Mouse (Mus musculus): ENCODE measurements around the gene Atp1a3.

The Atp1a3 gene

GRCm38 (mm10) chr7:25003820-25004388 lies 1.9 kb downstream of the Atp1a3 start:
- no peak for DNase-seq (ENCODE audit: low read depth)

- DNase-seq (ENCODE audit: low read depth) = no peak
Measured at GRCm38 (mm10) chr7:25003291-25003690, 2.5 kb downstream of the Atp1a3 start.

- DNase-seq (ENCODE audit: low read depth) = peak; percentile 46
Measured at GRCm38 (mm10) chr7:25000711-25001110, 5.0 kb downstream of the Atp1a3 start.

GRCm38 (mm10) chr7:25000211-25000610 lies 5.5 kb downstream of the Atp1a3 start:
- peak; percentile 32 for DNase-seq (ENCODE audit: low read depth)

- DNase-seq (ENCODE audit: low read depth) = no peak
Measured at GRCm38 (mm10) chr7:24993081-24993480, 12.7 kb downstream of the Atp1a3 start.

GRCm38 (mm10) chr7:24990478-24990877 lies 15.3 kb downstream of the Atp1a3 start:
- no peak for DNase-seq (ENCODE audit: low read depth)

- DNase-seq (ENCODE audit: low read depth) = no peak
Measured at GRCm38 (mm10) chr7:24987941-24988340, 17.8 kb downstream of the Atp1a3 start.

- no peak for DNase-seq (ENCODE audit: low read depth)
Measured at GRCm38 (mm10) chr7:24985799-24986198, 20.0 kb downstream of the Atp1a3 start.

- DNase-seq (ENCODE audit: low read depth) = no peak
Measured at GRCm38 (mm10) chr7:24984307-24984706, 21.5 kb downstream of the Atp1a3 start.

- DNase-seq (ENCODE audit: low read depth) = no peak
Measured at GRCm38 (mm10) chr7:24983396-24983795, 22.4 kb downstream of the Atp1a3 start.

GRCm38 (mm10) chr7:24980439-24980838 lies 25.3 kb downstream of the Atp1a3 start:
- DNase-seq (ENCODE audit: low read depth) = no peak

- DNase-seq (ENCODE audit: low read depth) = no peak
Measured at GRCm38 (mm10) chr7:24978781-24979180, 27.0 kb downstream of the Atp1a3 start.

- DNase-seq (ENCODE audit: low read depth) = peak; percentile 85
Measured at GRCm38 (mm10) chr7:24974893-24975595, 30.7 kb downstream of the Atp1a3 start.

- no peak for DNase-seq (ENCODE audit: low read depth)
Measured at GRCm38 (mm10) chr7:24973902-24974301, 31.9 kb downstream of the Atp1a3 start.

GRCm38 (mm10) chr7:24973208-24973607 lies 32.5 kb downstream of the Atp1a3 start:
- no peak for DNase-seq (ENCODE audit: low read depth)

- DNase-seq (ENCODE audit: low read depth) = peak; percentile 96
Measured at GRCm38 (mm10) chr7:24971972-24972893, 33.5 kb downstream of the Atp1a3 start, which contains the start of gene Rabac1. Gene Rabac1 (minus strand): TSS chr7:24972754.

GRCm38 (mm10) chr7:24971261-24971971 lies 34.3 kb downstream of the Atp1a3 start:
- DNase-seq (ENCODE audit: low read depth) = peak; percentile 83

GRCm38 (mm10) chr7:24970341-24970740 lies 35.4 kb downstream of the Atp1a3 start:
- no peak for DNase-seq (ENCODE audit: low read depth)

- no peak for DNase-seq (ENCODE audit: low read depth)
Measured at GRCm38 (mm10) chr7:24969805-24970204, 36.0 kb downstream of the Atp1a3 start.

- DNase-seq (ENCODE audit: low read depth) = no peak
Measured at GRCm38 (mm10) chr7:24968463-24968862, 37.3 kb downstream of the Atp1a3 start.

GRCm38 (mm10) chr7:24967966-24968365 lies 37.8 kb downstream of the Atp1a3 start:
- no peak for DNase-seq (ENCODE audit: low read depth)

Measured in induced T-regulatory cell, adult 2 months (primary cell).